Mouse (Mus musculus) CH12.LX (cell line): ENCODE measurements at regions not wholly inside any gene's neighbourhood (a gene's known extent, or its start where the extent isn't known, plus 50 kb on each side); places are given as distances from the start of the nearest gene placed in this dataset.

Experiments used
- DNase-seq: peaks from one replicate; pipeline ENCODE4 v3.0.0-alpha.2; 2013; ENCODE audit errors: extremely low read depth
- H3K27ac ChIP-seq: 2 replicates; pipeline ENCODE4 v1.5.1; 2012; ENCODE audit warnings: low read depth, mild to moderate bottlenecking, control low read depth, moderate library complexity; ENCODE audit not compliant: insufficient read depth
- H3K27me3 ChIP-seq: replicated peaks from 2 replicates; pipeline ENCODE3; 2012; ENCODE audit warnings: inconsistent platforms
- H3K36me3 ChIP-seq, 2 experiments: replicated peaks in 1 of 2; 2 replicates each; pipeline versions ENCODE3 to v1.6.1; 2012; ENCODE audit warnings: inconsistent platforms in 1 of 2, low read length in 1 of 2, mild to moderate bottlenecking in 1 of 2, mixed read lengths in 1 of 2, moderate library complexity in 1 of 2; ENCODE audit not compliant: control insufficient read depth in 1 of 2, insufficient read depth in 1 of 2
- H3K4me1 ChIP-seq, 2 experiments: 2 replicates each; pipeline ENCODE4 v1.6.1; 2012; ENCODE audit warnings: inconsistent platforms in 1 of 2, moderate library complexity in 1 of 2; ENCODE audit not compliant: insufficient read depth in 2 of 2, control insufficient read depth in 1 of 2
- H3K4me2 ChIP-seq: 2 replicates; pipeline ENCODE4 v1.6.1; 2012; ENCODE audit warnings: low read depth, mild to moderate bottlenecking, control low read depth; ENCODE audit not compliant: poor library complexity, insufficient read depth, severe bottlenecking
- H3K4me3 ChIP-seq, 3 experiments: fragments of 150-350 bp in 1 of 3; sonication (generic) in 1 of 3; replicated peaks in 1 of 3; 2 replicates each; pipeline versions ENCODE3 to v1.5.1; 2011 to 2012; ENCODE audit warnings: low read depth in 2 of 3, low read length in 2 of 3, mild to moderate bottlenecking in 2 of 3, moderate library complexity in 2 of 3, control low read depth in 1 of 3, improper control_type of control experiment in 1 of 3, inconsistent platforms in 1 of 3, mixed read lengths in 1 of 3; ENCODE audit not compliant: poor library complexity in 1 of 3
- H3K79me2 ChIP-seq: replicated peaks from 2 replicates; pipeline ENCODE4 v1.6.1; 2012; ENCODE audit warnings: mild to moderate bottlenecking, moderate library complexity; ENCODE audit not compliant: control insufficient read depth, poor library complexity, insufficient read depth, severe bottlenecking; ENCODE audit errors: extremely low read depth
- H3K9ac ChIP-seq: 2 replicates; pipeline ENCODE4 v1.6.1; 2012; ENCODE audit warnings: low read depth, mild to moderate bottlenecking, control low read depth, moderate library complexity; ENCODE audit not compliant: insufficient read depth
- H3K9me3 ChIP-seq: replicated peaks from 2 replicates; pipeline ENCODE3; 2012; ENCODE audit warnings: low read length, inconsistent platforms, mixed read lengths
- BHLHE40 ChIP-seq: IDR thresholded peaks from 2 replicates; pipeline ENCODE4 v1.6.1; 2011; ENCODE audit warnings: mild to moderate bottlenecking, low read depth, low read length, improper control_type of control experiment
- CHD2 ChIP-seq: IDR thresholded peaks from 2 replicates; pipeline ENCODE4 v1.6.1; 2011; ENCODE audit warnings: low read length, improper control_type of control experiment
- E2F4 ChIP-seq: IDR thresholded peaks from 2 replicates; pipeline ENCODE4 v1.6.1; 2011; ENCODE audit warnings: low read depth, low read length, improper control_type of control experiment; ENCODE audit not compliant: insufficient replicate concordance
- GABPA ChIP-seq: IDR thresholded peaks from 2 replicates; pipeline ENCODE4 v1.6.1; 2012; ENCODE audit warnings: low read depth, low read length, improper control_type of control experiment, inconsistent platforms; ENCODE audit not compliant: insufficient replicate concordance
- KAT2A ChIP-seq: IDR thresholded peaks from 2 replicates; pipeline ENCODE4 v1.6.1; 2012; ENCODE audit warnings: low read length, improper control_type of control experiment, inconsistent platforms; ENCODE audit not compliant: insufficient replicate concordance
- MAZ ChIP-seq: IDR thresholded peaks from 2 replicates; pipeline ENCODE4 v1.6.1; 2012; ENCODE audit warnings: low read depth, mild to moderate bottlenecking, inconsistent platforms, low read length, improper control_type of control experiment, moderate library complexity
- MXI1 ChIP-seq: IDR thresholded peaks from 2 replicates; pipeline ENCODE4 v1.6.1; 2011; ENCODE audit warnings: mild to moderate bottlenecking, low read depth, low read length, improper control_type of control experiment
- PAX5 ChIP-seq: IDR thresholded peaks from 2 replicates; pipeline ENCODE4 v1.6.1; 2012; ENCODE audit warnings: low read length, inconsistent platforms, mixed read lengths
- POLR2A ChIP-seq: IDR thresholded peaks from 2 replicates; pipeline ENCODE4 v1.6.1; 2011; ENCODE audit warnings: low read depth, mild to moderate bottlenecking, improper control_type of control experiment, low read length
- RAD21 ChIP-seq: IDR thresholded peaks from 2 replicates; pipeline ENCODE4 v1.6.1; 2011; ENCODE audit warnings: low read depth, mild to moderate bottlenecking, low read length, improper control_type of control experiment, moderate library complexity
- RCOR1 ChIP-seq: conservative IDR thresholded peaks from 2 replicates; pipeline ENCODE4 v1.6.1; 2012; ENCODE audit warnings: low read depth, mild to moderate bottlenecking, inconsistent platforms, low read length, improper control_type of control experiment
- SMC3 ChIP-seq: IDR thresholded peaks from 2 replicates; pipeline ENCODE4 v1.6.1; 2011; ENCODE audit warnings: low read depth, low read length, improper control_type of control experiment
- TBP ChIP-seq: conservative IDR thresholded peaks from 2 replicates; pipeline ENCODE4 v1.6.1; 2011; ENCODE audit warnings: low read depth, low read length, improper control_type of control experiment
- ZC3H11A ChIP-seq: IDR thresholded peaks from 2 replicates; pipeline ENCODE4 v1.6.1; 2012; ENCODE audit warnings: low read depth, mild to moderate bottlenecking, inconsistent platforms, low read length, improper control_type of control experiment
- dilution Hi-C: fragments of 300-500 bp; cut with MboI; formaldehyde crosslinking; loops from 2 replicates; pipeline ENCODE4 v1.14.3; 2020; ENCODE audit warnings: low sequenced_read_pairs; ENCODE audit not compliant: extremely low pct_unique_long_range_greater_than_20kb, extremely low pct_ligation_motif_present
- in situ Hi-C: fragments of 300-500 bp; cut with MboI; formaldehyde crosslinking; loops from 3 replicates; pipeline ENCODE4 v1.14.3; 2019; ENCODE audit warnings: low sequenced_read_pairs, low pct_ligation_motif_present, low pct_unique_long_range_greater_than_20kb, mixed read lengths

DNA sequence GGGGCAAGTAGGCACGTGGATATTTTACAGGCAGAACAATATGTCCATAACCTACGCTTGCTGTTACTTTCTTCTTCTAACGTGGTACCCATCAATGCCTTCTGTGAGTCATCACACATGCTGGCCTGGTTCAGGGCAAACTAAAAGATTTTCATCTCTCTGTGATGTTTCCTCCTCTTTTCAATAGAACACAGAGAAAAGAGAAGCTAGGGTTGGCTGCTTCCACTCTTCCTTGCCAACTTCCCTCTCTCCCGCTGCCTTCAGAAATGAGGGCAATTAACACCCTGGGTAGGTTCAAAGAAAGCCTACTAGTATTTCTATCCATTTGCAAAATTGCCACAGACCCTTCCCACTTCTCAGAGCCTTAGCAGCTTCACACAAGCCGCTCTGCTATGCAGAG lies 575.5 kb upstream of the Tle4 start:
- no peak overlapping the region for H3K4me2 ChIP-seq
- no peak for TF ChIP-seq RCOR1
- TF ChIP-seq KAT2A = no peak
- no peak for TF ChIP-seq CHD2
- no peak for TF ChIP-seq RAD21
- TF ChIP-seq GABPA = no peak
- no peak for TF ChIP-seq E2F4
- no peak for TF ChIP-seq BHLHE40
- no peak for TF ChIP-seq SMC3
- TF ChIP-seq PAX5 = no peak
- H3K4me1 ChIP-seq = no peaks in the 10 kb centered on the region
- no peaks in the 10 kb centered on the region for H3K27me3 ChIP-seq
- dilution Hi-C loops (no loop called here), in situ Hi-C loops (no loop called here)
- DNase-seq = no peak
- no peaks in the 10 kb centered on the region for H3K79me2 ChIP-seq
- H3K36me3 ChIP-seq = no peaks in the 10 kb centered on the region
- H3K4me3 ChIP-seq = no peak overlapping the region
- H3K9me3 ChIP-seq = no peaks in the 10 kb centered on the region
- no peak overlapping the region for H3K9ac ChIP-seq
- H3K27ac ChIP-seq = no peak overlapping the region

DNA sequence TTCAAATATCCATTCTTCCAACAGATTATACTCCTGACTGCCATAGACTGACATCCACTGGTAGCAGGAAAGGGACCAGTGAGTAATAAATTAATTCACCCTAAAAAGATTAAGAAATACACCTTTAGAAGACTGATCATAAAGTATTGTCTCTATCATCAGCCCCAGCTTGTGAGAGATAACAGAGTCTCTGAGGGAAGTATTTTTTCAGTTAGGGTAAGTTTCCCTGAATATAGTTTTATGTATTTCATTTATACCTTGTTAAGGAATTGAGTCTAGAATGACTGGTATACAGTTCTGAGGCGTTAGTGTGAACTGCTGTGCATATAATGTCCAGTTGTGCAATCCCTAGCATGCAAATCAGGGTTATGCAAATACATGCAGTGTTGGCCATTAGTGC lies 569.3 kb upstream of the Tle4 start:
- DNase-seq = no peak
- Histone ChIP-seq H3K27ac (no peak overlapping the region), H3K4me1 (peaks cover 0 to 3% of the 10 kb centered on the region in 2 experiments; a peak in 2 of 4 replicates), H3K79me2 (no peaks in the 10 kb centered on the region), H3K9ac (no peak overlapping the region), H3K4me2 (0 out of 2 replicates have a peak overlapping the region, but pooled peaks have one; percentile 6), H3K4me3 (no peak overlapping the region), H3K36me3 (no peaks in the 10 kb centered on the region), H3K9me3 (no peaks in the 10 kb centered on the region), H3K27me3 (no peaks in the 10 kb centered on the region)
- no peak for TF ChIP-seq SMC3
- peak; percentile 96 for TF ChIP-seq TBP
- in situ Hi-C loops = no loop called here
- dilution Hi-C loops = no loop called here

DNA sequence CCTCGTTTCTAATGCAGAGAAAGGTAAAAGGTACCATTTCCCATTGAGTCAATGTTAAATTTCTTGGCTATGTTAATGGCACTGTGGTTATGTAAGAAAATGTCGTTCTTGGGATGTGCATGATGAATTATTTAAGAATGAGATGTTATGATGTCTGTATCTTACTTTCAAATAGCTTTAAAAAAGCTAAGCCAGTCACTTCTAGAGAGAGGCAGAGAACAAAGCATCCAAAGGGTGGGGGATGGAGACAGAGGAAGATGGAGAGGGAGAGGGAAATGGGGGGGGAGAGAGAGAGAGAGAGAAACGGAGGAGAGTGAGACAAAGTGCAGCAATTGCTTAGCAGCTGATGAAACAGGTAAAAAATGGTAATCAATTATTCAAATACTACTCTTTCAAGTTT lies 562.8 kb upstream of the Tle4 start:
- TF ChIP-seq CHD2 (no peak), MAZ (no peak), RAD21 (no peak), MXI1 (no peak), POLR2A (no peak), ZC3H11A (no peak)
- H3K4me2 ChIP-seq = no peak overlapping the region
- in situ Hi-C loops (no loop called here), dilution Hi-C loops (no loop called here)
- no peak overlapping the region for H3K9ac ChIP-seq
- H3K27me3 ChIP-seq = no peaks in the 10 kb centered on the region
- H3K27ac ChIP-seq = no peak overlapping the region
- no peak overlapping the region for H3K4me3 ChIP-seq
- no peaks in the 10 kb centered on the region for H3K79me2 ChIP-seq
- DNase-seq = no peak
- H3K36me3 ChIP-seq = no peaks in the 10 kb centered on the region
- H3K9me3 ChIP-seq = no peaks in the 10 kb centered on the region
- H3K4me1 ChIP-seq = peaks cover 7 to 26% of the 10 kb centered on the region in 2 experiments
